Mouse (Mus musculus): Measurements from ENCODE around the gene Mbd4.
A peak's percentile ranks its signal among the peaks of the same experiment; 100 is the strongest.

The Mbd4 gene

GRCm38 (mm10) chr6:115808196-115808487, 45.0 kb downstream of the Mbd4 start:
- DNase-seq, result no peak

- DNase-seq, result no peak
Observed at GRCm38 (mm10) chr6:115807464-115808195, 45.5 kb downstream of the Mbd4 start.

- no peak for DNase-seq
Observed at GRCm38 (mm10) chr6:115804432-115805192, 48.6 kb downstream of the Mbd4 start.

GRCm38 (mm10) chr6:115803541-115804382, 49.4 kb downstream of the Mbd4 start:
- DNase-seq, result peak; percentile 83

- no peak for DNase-seq
Observed at GRCm38 (mm10) chr6:115801811-115802210, 51.4 kb downstream of the Mbd4 start.

GRCm38 (mm10) chr6:115792691-115793215, 60.4 kb downstream of the Mbd4 start:
- no peak for DNase-seq

DNA sequence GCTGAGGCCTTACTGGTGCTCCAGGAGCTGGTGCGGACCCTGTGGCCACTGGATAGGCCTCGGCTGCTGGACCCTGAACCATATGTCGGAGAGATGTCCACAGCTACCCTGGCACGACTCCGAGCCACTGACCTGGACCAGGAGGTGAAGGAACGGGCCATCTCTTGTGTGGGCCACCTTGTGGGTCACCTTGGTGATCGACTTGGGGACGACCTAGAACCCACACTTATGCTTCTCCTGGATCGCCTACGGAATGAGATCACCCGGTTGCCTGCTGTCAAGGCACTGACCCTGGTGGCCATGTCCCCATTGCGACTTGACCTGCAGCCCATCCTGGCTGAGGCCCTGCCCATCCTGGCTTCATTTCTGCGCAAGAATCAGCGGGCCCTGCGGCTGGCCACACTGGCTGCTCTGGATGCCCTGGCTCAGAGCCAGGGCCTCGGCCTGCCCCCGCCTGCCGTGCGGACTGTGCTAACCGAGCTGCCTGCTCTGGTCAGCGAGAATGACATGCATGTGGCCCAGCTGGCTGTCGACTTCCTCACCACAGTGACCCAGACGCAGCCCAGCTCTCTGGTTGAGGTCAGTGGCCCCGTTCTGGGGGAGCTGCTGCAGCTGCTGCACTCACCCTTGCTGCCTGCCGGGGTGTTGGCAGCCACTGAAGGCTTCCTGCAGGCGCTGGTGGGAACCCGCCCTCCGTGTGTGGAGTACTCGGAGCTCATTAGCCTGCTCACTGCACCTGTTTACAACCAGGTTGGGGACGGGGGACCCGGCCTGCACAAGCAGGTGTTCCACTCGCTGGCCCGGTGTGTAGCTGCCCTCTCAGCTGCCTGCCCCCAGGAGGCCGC, 61.1 kb downstream of the Mbd4 start:
- no peak for DNase-seq

- DNase-seq, result no peak
Observed at GRCm38 (mm10) chr6:115791016-115791415, 62.2 kb downstream of the Mbd4 start.

Data from right cerebral cortex, postnatal 14 days (tissue).